Mouse (Mus musculus) bone marrow macrophage, adult 2 months (primary cell): ENCODE measurements around the gene Slc2a10.

Experiments
- CTCF ChIP-seq: IDR thresholded peaks from 2 replicates; pipeline ENCODE4 v1.5.1; 2012; ENCODE audit warnings: low read depth, mild to moderate bottlenecking, low read length, moderate library complexity
- POLR2A ChIP-seq: IDR thresholded peaks from 2 replicates; pipeline ENCODE4 v1.6.1; 2012; ENCODE audit warnings: mild to moderate bottlenecking, low read depth, low read length, borderline replicate concordance

- no peak for TF ChIP-seq CTCF
- TF ChIP-seq POLR2A: no peak
These were observed 9.4 kb downstream of the Slc2a10 start for GRCm38 (mm10) chr2:165512870-165513600.
